Mouse (Mus musculus): ENCODE measurements around the gene a.

GRCm38 (mm10) chr2:154832471-154832870 is 41.3 kb downstream of the a start:
- TF ChIP-seq CTCF (IDR thresholded peaks at IDR 0.05; ENCODE audit: low read depth) (no peak), EP300 (optimal IDR thresholded peaks at IDR 0.05) (no peak)
